Mouse (Mus musculus) kidney, postnatal 0 days (tissue): Measurements from ENCODE around the gene Mgrn1. TPM values are rescaled to one million over a fixed set of nuclear protein-coding genes. Genes with fewer than 3 reads are reported as not detected.
A peak's percentile ranks its signal among the peaks of the same experiment; 100 is the strongest.

ENCODE experiments used
- ATAC-seq: fragments of 200-750 bp; cut with Nextera tagmentation; replicated peaks from 2 replicates; pipeline ENCODE4 v1.8.0; 2017; ENCODE audit warnings: low read depth, moderate number of reproducible peaks, moderate TSS enrichment, moderate library complexity; ENCODE audit not compliant: low FRiP score
- DNase-seq: peaks from one replicate; pipeline ENCODE4 v3.0.0-alpha.2; 2016; ENCODE audit warnings: low spot score
- H3K27ac ChIP-seq: fragments of 300-500 bp; sonication (generic); 2 replicates; pipeline ENCODE4 v1.5.1; 2014; ENCODE audit warnings: mild to moderate bottlenecking
- H3K27me3 ChIP-seq: fragments of 300-500 bp; sonication (generic); 2 replicates; pipeline ENCODE4 v1.6.1; 2014; ENCODE audit warnings: low read length, mixed read lengths; ENCODE audit not compliant: insufficient read depth
- H3K36me3 ChIP-seq: fragments of 300-500 bp; sonication (generic); 2 replicates; pipeline ENCODE4 v1.6.1; 2014; ENCODE audit warnings: low read length, mixed read lengths; ENCODE audit not compliant: insufficient read depth
- H3K4me1 ChIP-seq: fragments of 300-500 bp; sonication (generic); replicated peaks from 2 replicates; pipeline ENCODE4 v1.6.1; 2014; ENCODE audit warnings: antibody characterized with exemption, low read length, mixed read lengths; ENCODE audit not compliant: insufficient read depth
- H3K4me2 ChIP-seq: fragments of 300-500 bp; sonication (generic); 2 replicates; pipeline ENCODE4 v1.6.1; 2014; ENCODE audit warnings: mild to moderate bottlenecking, low read length, moderate library complexity, mixed read lengths
- H3K4me3 ChIP-seq: fragments of 300-500 bp; sonication (generic); replicated peaks from 2 replicates; pipeline ENCODE4 v1.5.1; 2014; ENCODE audit warnings: low read depth, low read length
- H3K9ac ChIP-seq: fragments of 300-500 bp; sonication (generic); 2 replicates; pipeline ENCODE4 v1.6.1; 2014; ENCODE audit warnings: low read depth, low read length
- H3K9me3 ChIP-seq: fragments of 300-500 bp; sonication (generic); replicated peaks from 2 replicates; pipeline ENCODE4 v1.6.1; 2016; ENCODE audit warnings: low read length, inconsistent platforms, mixed read lengths
- CTCF ChIP-seq: IDR thresholded peaks from 2 replicates; pipeline ENCODE4 v1.5.1; 2016; ENCODE audit warnings: antibody characterized with exemption, low read depth, mild to moderate bottlenecking, moderate library complexity
- WGBS: fragments of 180-500 bp; shearing (Covaris S2); extraction: QIAGEN DNeasy Blood & Tissue Kit; methylation state at CpG from one replicate; pipeline ENCODE4 v1.1.7; 2014; 5-methylcytosine and 5-hydroxymethylcytosine counted together
- polyA plus RNA-seq: library from polyadenylated mRNA; unstranded; fragments of >200 nt; fragmentation: Nextera tagmentation; extraction: Ambion mirVana; gene quantifications from 2 replicates; pipeline ENCODE4 v1.2.1, GENCODE M21; 2015

The Mgrn1 gene
- polyA plus RNA-seq, 1 experiment from 2014 or later, result 85.9 TPM

DNA sequence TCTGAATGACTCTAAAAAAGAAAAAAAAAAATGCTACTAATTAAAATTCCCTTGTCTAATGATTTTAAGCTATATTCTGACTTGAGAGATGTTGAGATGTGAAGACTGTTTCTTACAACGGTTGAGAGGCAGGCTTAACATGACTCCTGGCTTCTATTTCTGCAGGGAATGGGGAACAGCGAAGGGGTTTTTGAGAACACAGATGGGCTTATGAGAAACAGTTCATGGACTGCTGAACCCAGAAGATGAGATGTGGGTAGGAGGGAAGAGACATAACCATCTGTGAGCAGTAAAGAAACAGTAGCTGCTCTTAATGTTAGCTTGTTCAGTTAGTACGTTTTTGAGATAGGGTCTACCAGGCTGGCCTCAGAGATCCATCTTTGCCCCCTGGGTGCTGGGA, 70.6 kb downstream of the Mgrn1 start:
- Histone ChIP-seq H3K9me3 (no peaks in the 10 kb centered on the region), H3K36me3 (peaks cover 40% of the 10 kb centered on the region), H3K27ac (no peak overlapping the region), H3K27me3 (no peaks in the 10 kb centered on the region), H3K9ac (no peak overlapping the region), H3K4me2 (no peak overlapping the region), H3K4me3 (no peak overlapping the region), H3K4me1 (no peaks in the 10 kb centered on the region)
- 90% methylated on average over 3 of the region's 3 CpGs for WGBS
- ATAC-seq (no peak), DNase-seq (no peak)
- TF ChIP-seq CTCF, result no peak

DNA sequence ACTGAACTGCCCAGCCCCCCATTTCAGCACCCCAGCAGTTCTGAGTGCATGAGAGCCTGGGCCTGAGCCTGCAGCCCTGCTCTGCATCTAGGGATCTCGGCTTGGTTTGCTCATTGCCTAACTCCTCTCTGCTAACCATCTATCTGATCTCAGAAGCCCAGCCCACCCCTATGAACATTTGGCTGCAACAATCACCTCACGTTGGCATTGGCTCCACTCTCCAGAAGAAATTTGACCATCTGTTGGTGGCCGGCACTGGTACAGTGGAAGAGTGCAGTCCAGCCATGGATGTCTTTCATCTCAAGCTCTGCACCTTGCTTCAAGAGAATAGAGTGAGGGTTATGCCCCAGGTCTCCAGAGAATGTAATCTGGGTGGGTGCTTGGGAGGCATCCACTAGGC, 71.4 kb downstream of the Mgrn1 start:
- ATAC-seq (no peak), DNase-seq (no peak)
- H3K9me3 ChIP-seq, result no peaks in the 10 kb centered on the region
- H3K4me1 ChIP-seq, result no peaks in the 10 kb centered on the region
- WGBS, result 80% methylated on average over 3 of the region's 3 CpGs
- H3K4me2 ChIP-seq, result no peak overlapping the region
- peaks cover 33% of the 10 kb centered on the region for H3K36me3 ChIP-seq
- no peak overlapping the region for H3K4me3 ChIP-seq
- TF ChIP-seq CTCF, result no peak
- H3K9ac ChIP-seq, result no peak overlapping the region
- H3K27me3 ChIP-seq, result no peaks in the 10 kb centered on the region
- H3K27ac ChIP-seq, result no peak overlapping the region

DNA sequence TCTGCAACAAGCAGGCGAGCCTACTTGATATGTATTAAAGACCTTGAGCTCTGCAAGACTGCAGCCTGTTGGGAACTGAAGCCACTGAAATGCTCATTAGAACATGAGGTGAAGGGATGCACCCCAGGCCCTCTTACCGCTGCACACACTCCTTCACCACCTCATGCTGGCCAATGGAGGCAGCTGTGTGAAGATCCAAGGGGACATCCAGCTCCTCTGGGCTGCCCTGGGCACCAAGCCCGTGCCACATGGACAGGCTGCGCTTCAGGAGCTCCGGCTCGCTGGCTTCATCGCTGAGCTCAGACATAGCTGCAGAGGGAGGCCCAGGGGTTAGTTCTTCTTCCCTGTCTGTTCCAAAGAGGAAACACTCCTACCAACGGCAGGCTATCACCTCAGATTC, 74.2 kb downstream of the Mgrn1 start:
- no peak overlapping the region for H3K27ac ChIP-seq
- 70% methylated on average over 8 of the region's 8 CpGs for WGBS
- DNase-seq (no peak), ATAC-seq (no peak)
- H3K9ac ChIP-seq, result no peak overlapping the region
- H3K36me3 ChIP-seq, result peaks cover 8% of the 10 kb centered on the region
- H3K4me3 ChIP-seq, result no peak overlapping the region
- no peak overlapping the region for H3K4me2 ChIP-seq
- 0 out of 2 replicates have a peak, but pooled peaks cover 3% of the 10 kb centered on the region for H3K4me1 ChIP-seq
- H3K27me3 ChIP-seq, result no peaks in the 10 kb centered on the region
- no peak for TF ChIP-seq CTCF
- H3K9me3 ChIP-seq, result no peaks in the 10 kb centered on the region

DNA sequence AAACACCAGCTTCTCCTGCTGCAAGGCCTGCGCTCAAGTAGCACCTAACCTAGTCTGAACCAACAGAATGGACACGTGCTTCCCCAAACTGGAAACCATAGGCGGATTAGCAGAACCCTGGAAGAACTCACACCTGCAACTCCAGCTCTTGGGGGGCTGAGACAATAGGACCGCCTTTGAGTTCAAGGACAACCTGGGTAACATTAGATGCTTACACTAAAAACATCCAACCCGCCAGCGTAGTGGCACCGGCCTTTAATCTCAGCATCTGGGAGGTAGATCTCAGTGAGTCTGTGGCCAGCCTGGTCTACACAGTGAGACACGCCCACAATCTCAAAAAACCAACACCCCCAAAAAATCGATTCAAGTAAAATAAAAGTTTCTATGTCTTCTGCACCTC, 77.3 kb downstream of the Mgrn1 start:
- H3K9ac ChIP-seq, result peak overlapping the region; percentile 76
- H3K36me3 ChIP-seq, result no peaks in the 10 kb centered on the region
- ATAC-seq, result no peak
- H3K4me1 ChIP-seq, result 0 out of 2 replicates have a peak, but pooled peaks cover 3% of the 10 kb centered on the region
- DNase-seq, result no peak
- H3K27ac ChIP-seq, result peak overlapping the region; percentile 84; the same call in 1 of the 2 replicates
- no peaks in the 10 kb centered on the region for H3K27me3 ChIP-seq
- 38% methylated on average over 9 of the region's 9 CpGs for WGBS
- peak overlapping the region; percentile 89 for H3K4me2 ChIP-seq
- H3K9me3 ChIP-seq, result no peaks in the 10 kb centered on the region
- TF ChIP-seq CTCF, result no peak
- peak overlapping the region; percentile 70 for H3K4me3 ChIP-seq

DNA sequence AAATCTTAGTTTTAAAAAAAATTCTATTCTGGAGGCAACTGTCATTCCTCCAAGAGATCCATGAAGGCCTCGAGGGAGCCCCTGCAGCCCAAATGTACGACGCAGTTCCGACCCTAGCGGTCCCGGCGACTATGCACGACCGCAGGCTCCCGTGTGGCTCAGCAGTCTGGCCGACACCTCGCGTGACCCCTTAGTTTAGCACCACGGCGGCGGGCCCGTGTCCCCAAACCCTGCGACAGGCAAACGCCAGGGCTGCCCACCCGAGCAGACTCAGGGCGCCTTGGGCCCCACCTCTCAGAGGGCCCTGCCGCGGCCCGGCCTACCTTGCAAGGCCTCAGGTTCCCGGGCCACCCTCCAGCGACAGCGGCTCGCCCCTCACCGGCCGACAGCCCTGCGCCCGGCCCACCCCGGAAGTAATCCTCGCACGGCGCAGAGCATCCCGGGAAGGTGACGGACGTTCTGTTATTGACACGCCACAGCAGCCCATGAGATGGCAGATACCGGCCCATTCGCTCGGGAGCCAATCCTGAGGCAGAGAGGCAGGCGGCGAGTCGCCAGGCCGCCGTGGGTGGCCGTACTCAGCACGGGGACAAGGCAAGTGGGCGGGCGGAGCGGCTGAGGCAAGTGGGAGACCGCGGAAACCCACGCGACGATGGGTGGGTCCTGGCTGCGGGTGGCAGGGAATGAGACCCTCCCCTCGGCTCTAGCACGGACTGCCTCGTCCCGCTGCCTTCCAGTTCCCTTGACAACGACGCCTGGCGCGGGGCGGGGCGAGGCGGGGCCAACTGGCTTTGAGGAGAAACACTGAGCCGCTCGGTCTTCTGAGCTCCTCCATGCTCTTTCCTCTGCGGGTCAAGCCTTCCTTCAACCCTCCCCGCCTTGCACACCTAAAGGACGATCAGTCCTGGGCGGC, 78.0 kb downstream of the Mgrn1 start, which contains the start of gene Anks3:
Gene Anks3, minus strand, starts transcription at position 409 of the 913 bp plus-strand sequence.
- Histone ChIP-seq H3K4me2 (peak within 1 kb of the TSS; percentile 89), H3K27me3 (no peaks in the 10 kb centered on the region), H3K36me3 (no peaks in the 10 kb centered on the region), H3K9me3 (no peaks in the 10 kb centered on the region), H3K27ac (peak within 1 kb of the TSS; percentile 84), H3K4me3 (peak within 1 kb of the TSS; percentile 70), H3K9ac (peak within 1 kb of the TSS; percentile 76), H3K4me1 (0 out of 2 replicates have a peak, but pooled peaks cover 3% of the 10 kb centered on the region)
- TF ChIP-seq CTCF, result no peak; the same call in 1 of the 2 replicates
- ATAC-seq (peak; percentile 98), DNase-seq (peak; percentile 98)
- WGBS, result under 1% methylated on average over 72 of the region's 76 CpGs

DNA sequence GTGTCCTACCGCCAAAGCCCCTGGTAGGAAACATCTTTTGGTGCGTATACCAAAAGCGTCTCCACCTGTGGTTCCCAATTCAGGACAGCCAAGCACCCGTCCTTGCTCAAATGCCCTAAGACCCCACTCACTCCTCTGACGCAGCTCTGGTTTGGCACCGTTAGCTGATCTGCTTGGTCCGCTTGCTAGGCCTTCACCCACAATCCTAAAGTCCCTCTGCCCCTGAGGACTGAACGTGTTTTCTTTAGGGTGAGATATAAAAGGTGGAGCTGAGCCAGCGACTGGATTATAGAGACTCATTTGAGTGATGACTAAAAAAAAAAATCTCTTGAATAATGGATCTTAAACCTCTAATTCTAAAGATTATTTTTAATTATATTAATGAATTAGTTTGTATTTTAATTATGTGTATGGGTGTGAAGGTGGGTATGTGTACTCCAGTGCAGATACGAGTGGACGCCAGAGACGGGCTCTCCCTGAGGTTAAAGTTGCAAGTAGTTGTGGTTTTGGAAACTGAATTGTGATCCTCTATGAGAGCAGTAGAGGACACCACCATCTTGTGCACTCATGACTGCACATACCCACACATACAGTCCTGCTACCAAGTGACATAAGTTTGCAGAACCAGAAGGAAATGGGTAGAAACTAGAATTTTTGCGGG, 78.8 kb downstream of the Mgrn1 start:
- peak; percentile 16 for DNase-seq

More for the DNA sequence above, 78.8 kb downstream of the Mgrn1 start:
- H3K9me3 ChIP-seq, result no peaks in the 10 kb centered on the region
- peak overlapping the region; percentile 70 for H3K4me3 ChIP-seq
- H3K9ac ChIP-seq, result peak overlapping the region; percentile 76; the same call in 1 of the 2 replicates
- peak; percentile 2; the same call in 1 of the 2 replicates for ATAC-seq
- WGBS, result 19% methylated on average over 13 of the region's 13 CpGs
- H3K4me1 ChIP-seq, result 0 out of 2 replicates have a peak, but pooled peaks cover 3% of the 10 kb centered on the region
- TF ChIP-seq CTCF, result no peak
- H3K27me3 ChIP-seq, result no peaks in the 10 kb centered on the region
- H3K27ac ChIP-seq, result peak overlapping the region; percentile 77
- no peaks in the 10 kb centered on the region for H3K36me3 ChIP-seq
- peak overlapping the region; percentile 89 for H3K4me2 ChIP-seq
